Mouse (Mus musculus) fibroblast of lung, adult 2 months (primary cell): ENCODE data around the gene Hnf4a.
"Not testable (repeated sequence)": the region's sequence is repeated elsewhere in the genome, so short reads cannot be mapped to it uniquely, and the experiment has no call there.

Source experiments
- DNase-seq: peaks from one replicate; pipeline ENCODE4 v3.0.0-alpha.2; 2011; ENCODE audit warnings: low read depth

Gene Hnf4a

GRCm38 (mm10) chr2:163506300-163507004 lies at the start of gene Hnf4a:
Hnf4a (plus strand) TSS chr2:163506808.
- DNase-seq, result no peak

- DNase-seq, result no peak
Measured at GRCm38 (mm10) chr2:163458539-163459265, 47.9 kb upstream of the Hnf4a start.

GRCm38 (mm10) chr2:163459380-163459779 lies 47.2 kb upstream of the Hnf4a start:
- no peak for DNase-seq

- no peak for DNase-seq
Measured at GRCm38 (mm10) chr2:163460622-163461021, 46.0 kb upstream of the Hnf4a start.

GRCm38 (mm10) chr2:163461307-163461706 lies 45.3 kb upstream of the Hnf4a start:
- DNase-seq, result not testable (repeated sequence)

GRCm38 (mm10) chr2:163462386-163462785 lies 44.2 kb upstream of the Hnf4a start:
- no peak for DNase-seq

- DNase-seq, result no peak
Measured at GRCm38 (mm10) chr2:163462801-163463200, 43.8 kb upstream of the Hnf4a start.

GRCm38 (mm10) chr2:163463251-163463769 lies 43.3 kb upstream of the Hnf4a start:
- DNase-seq, result no peak

- DNase-seq, result no peak
Measured at GRCm38 (mm10) chr2:163463998-163464397, 42.6 kb upstream of the Hnf4a start.

GRCm38 (mm10) chr2:163464562-163464961 lies 42.0 kb upstream of the Hnf4a start:
- DNase-seq, result no peak

GRCm38 (mm10) chr2:163466771-163467170 lies 39.8 kb upstream of the Hnf4a start:
- DNase-seq, result no peak

- no peak for DNase-seq
Measured at GRCm38 (mm10) chr2:163467585-163467984, 39.0 kb upstream of the Hnf4a start.

- DNase-seq, result no peak
Measured at GRCm38 (mm10) chr2:163468866-163469265, 37.7 kb upstream of the Hnf4a start.

- no peak for DNase-seq
Measured at GRCm38 (mm10) chr2:163469711-163470110, 36.9 kb upstream of the Hnf4a start.

GRCm38 (mm10) chr2:163471136-163471535 lies 35.5 kb upstream of the Hnf4a start:
- peak; percentile 53 for DNase-seq

- no peak for DNase-seq
Measured at GRCm38 (mm10) chr2:163471710-163472465, 34.7 kb upstream of the Hnf4a start.

GRCm38 (mm10) chr2:163472466-163472851 lies 34.1 kb upstream of the Hnf4a start, which contains the start of gene Fitm2:
Fitm2 (minus strand) TSS chr2:163472629.
- DNase-seq, result peak; percentile 87

GRCm38 (mm10) chr2:163480191-163480825 lies 26.3 kb upstream of the Hnf4a start:
- DNase-seq, result no peak

- DNase-seq, result no peak
Measured at GRCm38 (mm10) chr2:163481539-163482029, 25.0 kb upstream of the Hnf4a start.

GRCm38 (mm10) chr2:163487360-163487759 lies 19.2 kb upstream of the Hnf4a start:
- DNase-seq, result no peak

GRCm38 (mm10) chr2:163489725-163490291 lies 16.8 kb upstream of the Hnf4a start:
- no peak for DNase-seq
